Mouse (Mus musculus): ENCODE measurements at regions not wholly inside any gene's neighbourhood (a gene's known extent, or its start where the extent isn't known, plus 50 kb on each side); places are given as distances from the start of the nearest gene placed in this dataset.
A peak's percentile ranks its signal among the peaks of the same experiment; 100 is the strongest.

- 75% methylated on average over 7 of the region's 7 CpGs for WGBS
- no peak for ATAC-seq (ENCODE audit: insufficient number of reproducible peaks, low FRiP score, low TSS enrichment, low read depth)
Measured at GRCm38 (mm10) chr13:51323058-51323715, 85.3 kb upstream of the S1pr3 start.

GRCm38 (mm10) chr13:51324714-51325113 is 83.7 kb upstream of the S1pr3 start:
- no peak for ATAC-seq (ENCODE audit: insufficient number of reproducible peaks, low FRiP score, low TSS enrichment, low read depth)
- no peaks in the 10 kb centered on the region for H3K36me3 ChIP-seq
- no peak overlapping the region for H3K4me2 ChIP-seq (replicated peaks)
- H3K4me3 ChIP-seq (replicated peaks) = no peak overlapping the region
- H3K4me1 ChIP-seq = peaks cover 35% of the 10 kb centered on the region
- no peaks in the 10 kb centered on the region for H3K9me3 ChIP-seq (replicated peaks)
- WGBS = 60% methylated on average over 5 of the region's 5 CpGs
- no peak overlapping the region for H3K9ac ChIP-seq
- H3K27ac ChIP-seq (replicated peaks) = peak overlapping the region; percentile 29
- H3K27me3 ChIP-seq = no peaks in the 10 kb centered on the region

More at GRCm38 (mm10) chr13:51323058-51323715, 85.3 kb upstream of the S1pr3 start:
- H3K36me3 ChIP-seq = no peaks in the 10 kb centered on the region
- H3K4me2 ChIP-seq (replicated peaks) = no peak overlapping the region
- H3K4me3 ChIP-seq (replicated peaks) = no peak overlapping the region
- no peak overlapping the region for H3K27ac ChIP-seq (replicated peaks)
- H3K27me3 ChIP-seq = no peaks in the 10 kb centered on the region
- H3K9ac ChIP-seq = no peak overlapping the region
- H3K9me3 ChIP-seq (replicated peaks) = no peaks in the 10 kb centered on the region
- peaks cover 28% of the 10 kb centered on the region for H3K4me1 ChIP-seq

GRCm38 (mm10) chr13:51325298-51325697 is 83.1 kb upstream of the S1pr3 start:
- 0 out of 2 replicates have a peak, but pooled peaks have one; percentile 44 for ATAC-seq (ENCODE audit: insufficient number of reproducible peaks, low FRiP score, low TSS enrichment, low read depth)
- Histone ChIP-seq H3K9ac (no peak overlapping the region), H3K9me3 (replicated peaks) (no peaks in the 10 kb centered on the region), H3K27ac (replicated peaks) (peak overlapping the region; percentile 29; the same call in 1 of the 2 replicates), H3K4me2 (replicated peaks) (no peak overlapping the region), H3K4me1 (peaks cover 30% of the 10 kb centered on the region), H3K27me3 (no peaks in the 10 kb centered on the region), H3K36me3 (no peaks in the 10 kb centered on the region), H3K4me3 (replicated peaks) (no peak overlapping the region)
- WGBS = 50% methylated on average over 5 of the region's 5 CpGs

- Histone ChIP-seq H3K27ac (replicated peaks) (no peak overlapping the region), H3K4me2 (replicated peaks) (no peak overlapping the region), H3K27me3 (no peaks in the 10 kb centered on the region), H3K9ac (no peak overlapping the region), H3K9me3 (replicated peaks) (no peaks in the 10 kb centered on the region), H3K36me3 (no peaks in the 10 kb centered on the region), H3K4me1 (peaks cover 30% of the 10 kb centered on the region), H3K4me3 (replicated peaks) (no peak overlapping the region)
- 40% methylated on average over 5 of the region's 5 CpGs for WGBS
- no peak for ATAC-seq (ENCODE audit: insufficient number of reproducible peaks, low FRiP score, low TSS enrichment, low read depth)
Measured at GRCm38 (mm10) chr13:51326128-51326527, 82.3 kb upstream of the S1pr3 start.

GRCm38 (mm10) chr13:51328131-51328970 is 80.1 kb upstream of the S1pr3 start:
- Histone ChIP-seq H3K4me2 (replicated peaks) (no peak overlapping the region), H3K9me3 (replicated peaks) (no peaks in the 10 kb centered on the region), H3K36me3 (no peaks in the 10 kb centered on the region), H3K9ac (no peak overlapping the region), H3K4me1 (peaks cover 35% of the 10 kb centered on the region), H3K4me3 (replicated peaks) (no peak overlapping the region), H3K27ac (replicated peaks) (no peak overlapping the region), H3K27me3 (no peaks in the 10 kb centered on the region)
- 41% methylated on average over 15 of the region's 15 CpGs for WGBS
- ATAC-seq (ENCODE audit: insufficient number of reproducible peaks, low FRiP score, low TSS enrichment, low read depth) = no peak

- Histone ChIP-seq H3K36me3 (no peaks in the 10 kb centered on the region), H3K27ac (replicated peaks) (no peak overlapping the region), H3K4me2 (replicated peaks) (no peak overlapping the region), H3K4me1 (peaks cover 35% of the 10 kb centered on the region), H3K9ac (no peak overlapping the region), H3K4me3 (replicated peaks) (no peak overlapping the region), H3K9me3 (replicated peaks) (no peaks in the 10 kb centered on the region), H3K27me3 (no peaks in the 10 kb centered on the region)
- WGBS = 46% methylated on average over 8 of the region's 8 CpGs
- ATAC-seq (ENCODE audit: insufficient number of reproducible peaks, low FRiP score, low TSS enrichment, low read depth) = no peak
Measured at GRCm38 (mm10) chr13:51328971-51329346, 79.5 kb upstream of the S1pr3 start.

- no peak overlapping the region for H3K4me2 ChIP-seq (replicated peaks)
- no peak overlapping the region for H3K27ac ChIP-seq (replicated peaks)
- no peak overlapping the region for H3K4me3 ChIP-seq (replicated peaks)
- H3K9me3 ChIP-seq (replicated peaks) = no peaks in the 10 kb centered on the region
- H3K9ac ChIP-seq = no peak overlapping the region
- no peaks in the 10 kb centered on the region for H3K27me3 ChIP-seq
- no peaks in the 10 kb centered on the region for H3K36me3 ChIP-seq
- no peak for ATAC-seq (ENCODE audit: insufficient number of reproducible peaks, low FRiP score, low TSS enrichment, low read depth)
- peaks cover 35% of the 10 kb centered on the region for H3K4me1 ChIP-seq
Measured at GRCm38 (mm10) chr13:51329717-51330116, 78.7 kb upstream of the S1pr3 start.

- WGBS = 23% methylated on average over 7 of the region's 7 CpGs
- no peaks in the 10 kb centered on the region for H3K27me3 ChIP-seq
- H3K4me1 ChIP-seq = peaks cover 32% of the 10 kb centered on the region
- ATAC-seq (ENCODE audit: insufficient number of reproducible peaks, low FRiP score, low TSS enrichment, low read depth) = 0 out of 2 replicates have a peak, but pooled peaks have one; percentile 31
- no peaks in the 10 kb centered on the region for H3K36me3 ChIP-seq
- H3K9me3 ChIP-seq (replicated peaks) = no peaks in the 10 kb centered on the region
- H3K9ac ChIP-seq = no peak overlapping the region
- H3K4me3 ChIP-seq (replicated peaks) = no peak overlapping the region
- peak overlapping the region; percentile 82; the same call in 1 of the 2 replicates for H3K27ac ChIP-seq (replicated peaks)
- H3K4me2 ChIP-seq (replicated peaks) = no peak overlapping the region
Measured at GRCm38 (mm10) chr13:51332271-51332670, 76.2 kb upstream of the S1pr3 start.

- H3K9ac ChIP-seq = no peak overlapping the region
- H3K36me3 ChIP-seq = no peaks in the 10 kb centered on the region
- H3K4me3 ChIP-seq (replicated peaks) = no peak overlapping the region
- no peaks in the 10 kb centered on the region for H3K27me3 ChIP-seq
- no peak overlapping the region for H3K27ac ChIP-seq (replicated peaks)
- H3K9me3 ChIP-seq (replicated peaks) = no peaks in the 10 kb centered on the region
- H3K4me1 ChIP-seq = peaks cover 25% of the 10 kb centered on the region
- no peak for ATAC-seq (ENCODE audit: insufficient number of reproducible peaks, low FRiP score, low TSS enrichment, low read depth)
- H3K4me2 ChIP-seq (replicated peaks) = no peak overlapping the region
- WGBS = 84% methylated on average over 5 of the region's 5 CpGs
Measured at GRCm38 (mm10) chr13:51333481-51333880, 75.0 kb upstream of the S1pr3 start.

- Histone ChIP-seq H3K4me2 (replicated peaks) (no peak overlapping the region), H3K9ac (no peak overlapping the region), H3K9me3 (replicated peaks) (no peaks in the 10 kb centered on the region), H3K27ac (replicated peaks) (peak overlapping the region; percentile 79), H3K36me3 (no peaks in the 10 kb centered on the region), H3K4me1 (peaks cover 12% of the 10 kb centered on the region; the same call in 1 of the 2 replicates), H3K4me3 (replicated peaks) (no peak overlapping the region), H3K27me3 (no peaks in the 10 kb centered on the region)
- WGBS = 37% methylated on average over 5 of the region's 5 CpGs
- ATAC-seq (ENCODE audit: insufficient number of reproducible peaks, low FRiP score, low TSS enrichment, low read depth) = no peak
Measured at GRCm38 (mm10) chr13:51336726-51337125, 71.7 kb upstream of the S1pr3 start.

- H3K27me3 ChIP-seq = no peaks in the 10 kb centered on the region
- H3K9me3 ChIP-seq (replicated peaks) = no peaks in the 10 kb centered on the region
- no peaks in the 10 kb centered on the region for H3K36me3 ChIP-seq
- H3K4me2 ChIP-seq (replicated peaks) = no peak overlapping the region
- H3K4me1 ChIP-seq = peaks cover 8% of the 10 kb centered on the region; the same call in 1 of the 2 replicates
- H3K9ac ChIP-seq = no peak overlapping the region
- no peak overlapping the region for H3K4me3 ChIP-seq (replicated peaks)
- 96% methylated on average over 16 of the region's 16 CpGs for WGBS
- H3K27ac ChIP-seq (replicated peaks) = no peak overlapping the region
- ATAC-seq (ENCODE audit: insufficient number of reproducible peaks, low FRiP score, low TSS enrichment, low read depth) = no peak
Measured at GRCm38 (mm10) chr13:51337931-51338330, 70.5 kb upstream of the S1pr3 start.
